Mouse (Mus musculus) forebrain, embryonic 15.5 days (tissue): Measurements from ENCODE around the gene Exoc3l2. TPM values are rescaled to one million over a fixed set of nuclear protein-coding genes. Genes with fewer than 3 reads are reported as not detected.

Experiments
- ATAC-seq: fragments of 200-750 bp; cut with Nextera tagmentation; replicated peaks from 2 replicates; pipeline ENCODE4 v1.8.0; 2017; ENCODE audit warnings: mild to moderate bottlenecking, moderate TSS enrichment, moderate library complexity
- H3K27ac ChIP-seq: fragments of 300-500 bp; sonication (generic); replicated peaks from 2 replicates; pipeline ENCODE4 v1.5.1; 2015; ENCODE audit warnings: mild to moderate bottlenecking, inconsistent platforms
- H3K27me3 ChIP-seq: fragments of 300-500 bp; sonication (generic); 2 replicates; pipeline ENCODE4 v1.6.1; 2015; ENCODE audit warnings: inconsistent platforms
- H3K36me3 ChIP-seq: fragments of 300-500 bp; sonication (generic); 2 replicates; pipeline ENCODE4 v1.6.1; 2015; ENCODE audit warnings: mild to moderate bottlenecking, inconsistent platforms
- H3K4me1 ChIP-seq: fragments of 300-500 bp; sonication (generic); 2 replicates; pipeline ENCODE4 v1.6.1; 2015; ENCODE audit warnings: inconsistent platforms
- H3K4me2 ChIP-seq: fragments of 300-500 bp; sonication (generic); replicated peaks from 2 replicates; pipeline ENCODE4 v1.6.1; 2015; ENCODE audit warnings: mild to moderate bottlenecking, inconsistent platforms
- H3K4me3 ChIP-seq: fragments of 300-500 bp; sonication (generic); 2 replicates; pipeline ENCODE4 v1.5.1; 2015; ENCODE audit warnings: mild to moderate bottlenecking, inconsistent platforms
- H3K9ac ChIP-seq: fragments of 300-500 bp; sonication (generic); replicated peaks from 2 replicates; pipeline ENCODE4 v1.6.1; 2015; ENCODE audit warnings: mild to moderate bottlenecking, inconsistent platforms
- H3K9me3 ChIP-seq: fragments of 300-500 bp; sonication (generic); 2 replicates; pipeline ENCODE4 v1.6.1; 2016; ENCODE audit warnings: inconsistent platforms
- WGBS: fragments of 180-500 bp; shearing (Covaris S2); methylation state at CpG from one replicate; pipeline ENCODE4 v1.1.7; 2015; ENCODE audit warnings: mixed read lengths; 5-methylcytosine and 5-hydroxymethylcytosine counted together
- polyA plus RNA-seq: library from polyadenylated mRNA; unstranded; fragments of >200 nt; fragmentation: Nextera tagmentation; extraction: Ambion mirVana; gene quantifications from 2 replicates; pipeline ENCODE4 v1.2.1, GENCODE M21; 2015

Exoc3l2 gene
- polyA plus RNA-seq, 1 experiment from 2014 or later, result 0.17 TPM

- Histone ChIP-seq H3K27me3 (no peaks in the 10 kb centered on the region), H3K4me3 (no peak overlapping the region), H3K36me3 (peaks cover 48% of the 10 kb centered on the region), H3K9me3 (no peaks in the 10 kb centered on the region), H3K27ac (no peak overlapping the region), H3K4me1 (no peaks in the 10 kb centered on the region), H3K4me2 (no peak overlapping the region), H3K9ac (no peak overlapping the region)
- WGBS, result 85% methylated on average over 14 of the region's 14 CpGs
- no peak for ATAC-seq
These were observed 69.1 kb downstream of the Exoc3l2 start for GRCm38 (mm10) chr7:19532240-19532639.

GRCm38 (mm10) chr7:19534676-19535075 lies 71.5 kb downstream of the Exoc3l2 start:
- WGBS, result 94% methylated on average over 10 of the region's 10 CpGs
- no peak overlapping the region for H3K27ac ChIP-seq
- ATAC-seq, result 0 out of 2 replicates have a peak, but pooled peaks have one; percentile 17
- no peak overlapping the region for H3K4me2 ChIP-seq
- H3K4me1 ChIP-seq, result no peaks in the 10 kb centered on the region
- H3K27me3 ChIP-seq, result no peaks in the 10 kb centered on the region
- H3K4me3 ChIP-seq, result no peak overlapping the region
- no peak overlapping the region for H3K9ac ChIP-seq
- no peaks in the 10 kb centered on the region for H3K9me3 ChIP-seq
- peaks cover 46% of the 10 kb centered on the region for H3K36me3 ChIP-seq

GRCm38 (mm10) chr7:19540771-19541566 lies 77.8 kb downstream of the Exoc3l2 start:
- H3K27ac ChIP-seq, result peak overlapping the region; percentile 75
- ATAC-seq, result no peak
- 84% methylated on average over 2 of the region's 2 CpGs for WGBS

GRCm38 (mm10) chr7:19541681-19542154 lies 78.6 kb downstream of the Exoc3l2 start:
- Histone ChIP-seq H3K9ac (no peak overlapping the region), H3K4me1 (peaks cover 34% of the 10 kb centered on the region), H3K27ac (peak overlapping the region; percentile 75), H3K36me3 (no peaks in the 10 kb centered on the region), H3K4me3 (no peak overlapping the region), H3K4me2 (no peak overlapping the region), H3K27me3 (no peaks in the 10 kb centered on the region), H3K9me3 (no peaks in the 10 kb centered on the region)
- peak; percentile 54 for ATAC-seq
- WGBS, result 58% methylated on average over 7 of the region's 7 CpGs

More at GRCm38 (mm10) chr7:19540771-19541566, 77.8 kb downstream of the Exoc3l2 start:
- Histone ChIP-seq H3K9ac (no peak overlapping the region), H3K36me3 (no peaks in the 10 kb centered on the region), H3K4me3 (no peak overlapping the region), H3K4me2 (no peak overlapping the region), H3K27me3 (no peaks in the 10 kb centered on the region), H3K4me1 (peaks cover 27% of the 10 kb centered on the region), H3K9me3 (no peaks in the 10 kb centered on the region)

- no peaks in the 10 kb centered on the region for H3K27me3 ChIP-seq
- no peak overlapping the region for H3K4me2 ChIP-seq
- H3K36me3 ChIP-seq, result no peaks in the 10 kb centered on the region
- ATAC-seq, result peak; percentile 86
- H3K4me3 ChIP-seq, result no peak overlapping the region
- peak overlapping the region; percentile 75 for H3K27ac ChIP-seq
- no peaks in the 10 kb centered on the region for H3K9me3 ChIP-seq
- no peak overlapping the region for H3K9ac ChIP-seq
- peaks cover 35% of the 10 kb centered on the region for H3K4me1 ChIP-seq
- 47% methylated on average over 8 of the region's 8 CpGs for WGBS
These were observed 79.1 kb downstream of the Exoc3l2 start for GRCm38 (mm10) chr7:19542155-19542691.

- no peaks in the 10 kb centered on the region for H3K36me3 ChIP-seq
- 56% methylated on average over 6 of the region's 6 CpGs for WGBS
- H3K27me3 ChIP-seq, result no peaks in the 10 kb centered on the region
- H3K9me3 ChIP-seq, result no peaks in the 10 kb centered on the region
- H3K4me2 ChIP-seq, result no peak overlapping the region
- no peak overlapping the region for H3K9ac ChIP-seq
- H3K27ac ChIP-seq, result no peak overlapping the region
- H3K4me3 ChIP-seq, result no peak overlapping the region
- H3K4me1 ChIP-seq, result peaks cover 35% of the 10 kb centered on the region
- ATAC-seq, result no peak
These were observed 80.5 kb downstream of the Exoc3l2 start for GRCm38 (mm10) chr7:19543584-19543983.

- Histone ChIP-seq H3K36me3 (no peaks in the 10 kb centered on the region), H3K4me2 (no peak overlapping the region), H3K27ac (no peak overlapping the region), H3K4me1 (peaks cover 33% of the 10 kb centered on the region), H3K27me3 (no peaks in the 10 kb centered on the region), H3K4me3 (no peak overlapping the region), H3K9ac (no peak overlapping the region), H3K9me3 (no peaks in the 10 kb centered on the region)
- no peak for ATAC-seq
- 66% methylated on average over 3 of the region's 3 CpGs for WGBS
These were observed 82.9 kb downstream of the Exoc3l2 start for GRCm38 (mm10) chr7:19546007-19546406.

Other genes with a start within 250 kb of the Exoc3l2 start
- gene Opa3, start 235.0 kb upstream of the Exoc3l2 start, polyA plus RNA-seq, result 40.6 and 44.5 TPM in 2 replicates
- 37.6 and 39.5 TPM in 2 replicates for gene Vasp, start 191.5 kb upstream of the Exoc3l2 start, polyA plus RNA-seq
- gene Ppm1n, start 183.3 kb upstream of the Exoc3l2 start, polyA plus RNA-seq, result 0.19 and 0.31 TPM in 2 replicates
- gene Rtn2, start 180.7 kb upstream of the Exoc3l2 start, polyA plus RNA-seq, result 123 and 127 TPM in 2 replicates
- gene Fosb, start 153.3 kb upstream of the Exoc3l2 start, polyA plus RNA-seq, result 0.11 TPM in 2 replicates
- 94.6 and 95.4 TPM in 2 replicates for gene Ercc1, start 118.6 kb upstream of the Exoc3l2 start, polyA plus RNA-seq
- 23.9 and 24.0 TPM in 2 replicates for gene Cd3eap, start 103.8 kb upstream of the Exoc3l2 start, polyA plus RNA-seq
- 2.6 and 2.7 TPM in 2 replicates for gene Ppp1r13l, start 103.6 kb upstream of the Exoc3l2 start, polyA plus RNA-seq
- 22.8 and 24.2 TPM in 2 replicates for gene Ercc2, start 81.3 kb upstream of the Exoc3l2 start, polyA plus RNA-seq
- 2.2 and 2.3 TPM in 2 replicates for gene Klc3, start 59.2 kb upstream of the Exoc3l2 start, polyA plus RNA-seq
- gene Ckm, start 58.6 kb upstream of the Exoc3l2 start, polyA plus RNA-seq, result 0.19 and 0.31 TPM in 2 replicates
- 18.3 and 18.8 TPM in 2 replicates for gene Mark4, start 4.5 kb upstream of the Exoc3l2 start, polyA plus RNA-seq
- 4.9 and 5.4 TPM in 2 replicates for gene Bloc1s3, start 45.0 kb downstream of the Exoc3l2 start, polyA plus RNA-seq
- 35.3 and 43.0 TPM in 2 replicates for gene Trappc6a, start 45.1 kb downstream of the Exoc3l2 start, polyA plus RNA-seq
- 0.66 and 0.75 TPM in 2 replicates for gene Nkpd1, start 54.5 kb downstream of the Exoc3l2 start, polyA plus RNA-seq
- 37.8 and 40.5 TPM in 2 replicates for gene Ppp1r37, start 99.7 kb downstream of the Exoc3l2 start, polyA plus RNA-seq
- 0.19 and 0.57 TPM in 2 replicates for gene Zfp296, start 114.0 kb downstream of the Exoc3l2 start, polyA plus RNA-seq
- 124 and 127 TPM in 2 replicates for gene Gemin7, start 114.3 kb downstream of the Exoc3l2 start, polyA plus RNA-seq
- gene Clasrp, start 141.2 kb downstream of the Exoc3l2 start, polyA plus RNA-seq, result 61.3 and 64.9 TPM in 2 replicates
- 2.6 and 2.7 TPM in 2 replicates for gene Relb, start 166.1 kb downstream of the Exoc3l2 start, polyA plus RNA-seq
- 92.4 and 99.6 TPM in 2 replicates for gene Clptm1, start 201.7 kb downstream of the Exoc3l2 start, polyA plus RNA-seq
- gene Apoc2, start 214.6 kb downstream of the Exoc3l2 start, polyA plus RNA-seq, result not detected in 2 replicates
- not detected in 2 replicates for gene Gm44805, start 218.1 kb downstream of the Exoc3l2 start, polyA plus RNA-seq
- not detected in 2 replicates for gene Apoc4, start 218.1 kb downstream of the Exoc3l2 start, polyA plus RNA-seq
- 1.2 TPM in 2 replicates for gene Apoc1, start 229.3 kb downstream of the Exoc3l2 start, polyA plus RNA-seq
- gene Apoe, start 235.9 kb downstream of the Exoc3l2 start, polyA plus RNA-seq, result 236 and 265 TPM in 2 replicates